Mouse (Mus musculus): ENCODE results near the gene Tmem54.

The Tmem54 gene

DNA sequence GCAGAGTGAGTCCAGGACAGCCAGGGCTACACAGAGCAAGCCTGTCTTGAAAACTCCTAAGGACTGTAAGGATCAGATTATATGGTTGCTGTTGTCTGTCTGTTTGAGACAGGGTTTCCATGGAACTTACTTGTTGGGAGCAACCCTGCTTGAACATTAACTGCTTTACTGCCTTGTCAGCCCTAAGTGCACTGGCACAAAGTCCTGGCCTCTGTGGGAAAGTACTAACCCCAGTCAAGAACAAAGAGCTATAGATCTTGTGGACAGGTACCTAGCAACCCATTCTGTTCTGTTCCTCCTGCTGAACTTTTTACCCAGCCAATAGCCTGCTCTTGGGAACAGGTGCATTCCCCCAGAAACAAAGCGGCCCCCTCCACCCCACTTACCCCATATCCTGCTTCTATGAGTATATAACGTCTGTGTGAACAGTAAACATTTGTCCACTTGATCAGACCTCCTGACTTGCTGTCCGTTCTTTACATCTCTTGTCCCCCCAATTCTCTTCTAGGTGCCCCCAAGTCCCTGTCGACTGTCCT lies 46.0 kb downstream of the Tmem54 start:
- DNase-seq (ENCODE audit: low spot score) = peak; percentile 69

DNA sequence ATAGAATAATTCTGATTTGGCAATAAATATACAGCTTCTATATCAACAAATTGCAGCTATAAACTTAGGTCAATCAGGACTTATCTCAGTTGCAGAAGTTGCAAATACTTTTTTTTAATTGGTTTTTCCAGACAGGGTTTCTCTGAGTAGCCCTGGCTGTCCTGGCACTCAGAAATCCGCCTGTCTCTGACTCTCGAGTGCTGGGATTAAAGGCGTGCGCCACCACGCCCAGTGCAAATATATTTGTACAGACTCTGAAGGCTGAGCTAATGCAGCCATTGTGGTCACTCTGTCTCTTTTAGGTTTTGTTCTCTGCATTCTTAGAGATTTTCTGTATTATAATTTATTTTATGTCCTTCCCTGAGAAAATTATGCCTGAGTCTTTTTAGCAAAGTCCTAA lies 52.2 kb downstream of the Tmem54 start:
- no peak for DNase-seq (ENCODE audit: low spot score)

GRCm38 (mm10) chr4:129158549-129158948 lies 53.2 kb downstream of the Tmem54 start:
- DNase-seq (ENCODE audit: low spot score) = no peak

DNA sequence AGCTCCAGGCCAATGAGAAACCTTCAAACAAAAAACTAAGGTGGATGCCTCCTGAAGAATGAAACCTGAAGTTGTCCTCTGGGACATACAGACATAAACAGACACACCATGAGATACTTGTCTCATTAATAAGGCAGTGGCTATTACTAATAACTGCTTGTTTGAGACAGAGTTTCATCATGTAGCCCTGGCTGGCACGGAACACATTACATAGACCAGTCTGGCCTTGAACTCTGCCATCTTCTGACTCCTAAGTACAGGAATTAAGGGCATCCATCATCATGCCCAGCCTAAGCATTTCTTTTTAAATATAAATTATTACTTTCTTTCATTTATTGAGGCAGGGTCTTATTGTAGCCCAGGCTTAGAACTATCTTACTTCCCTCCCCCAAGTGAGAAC lies 55.7 kb downstream of the Tmem54 start:
- DNase-seq (ENCODE audit: low spot score) = no peak
